Mouse (Mus musculus) erythroblast, embryonic 14.5 days (primary cell): Measurements from ENCODE around the gene Actl6b.

Source experiments
- GATA1 ChIP-seq: IDR thresholded peaks from 2 replicates; pipeline ENCODE4 v1.6.1; 2012; ENCODE audit warnings: low read length, inconsistent platforms, mixed read lengths
- TAL1 ChIP-seq: IDR thresholded peaks from 3 replicates; pipeline ENCODE4 v1.6.1; 2012; ENCODE audit warnings: low read length, inconsistent platforms, mixed read lengths

DNA sequence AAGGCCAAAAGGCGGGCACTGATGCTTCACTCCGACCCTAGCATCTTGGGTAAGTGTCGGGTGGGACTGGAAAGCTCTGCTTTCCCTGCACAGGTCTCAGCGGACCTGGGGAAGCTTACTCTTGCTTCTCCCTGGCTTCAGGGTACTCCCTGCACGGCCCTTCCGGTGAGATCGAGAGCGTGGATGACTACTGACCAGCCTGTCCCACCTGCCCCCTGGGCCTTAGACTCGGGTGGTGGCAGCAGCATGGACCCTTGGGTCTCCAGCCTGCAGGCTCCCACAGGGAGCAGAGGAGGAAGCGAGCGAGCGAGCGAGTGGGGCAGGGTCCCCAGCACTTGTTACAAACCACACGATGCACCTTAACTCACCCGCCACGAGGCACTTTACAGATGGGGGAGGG lies 27.8 kb upstream of the Actl6b start:
- TF ChIP-seq TAL1 = no peak
- no peak for TF ChIP-seq GATA1
